Mouse (Mus musculus): ENCODE measurements around the gene Dusp2.

Gene Dusp2

DNA sequence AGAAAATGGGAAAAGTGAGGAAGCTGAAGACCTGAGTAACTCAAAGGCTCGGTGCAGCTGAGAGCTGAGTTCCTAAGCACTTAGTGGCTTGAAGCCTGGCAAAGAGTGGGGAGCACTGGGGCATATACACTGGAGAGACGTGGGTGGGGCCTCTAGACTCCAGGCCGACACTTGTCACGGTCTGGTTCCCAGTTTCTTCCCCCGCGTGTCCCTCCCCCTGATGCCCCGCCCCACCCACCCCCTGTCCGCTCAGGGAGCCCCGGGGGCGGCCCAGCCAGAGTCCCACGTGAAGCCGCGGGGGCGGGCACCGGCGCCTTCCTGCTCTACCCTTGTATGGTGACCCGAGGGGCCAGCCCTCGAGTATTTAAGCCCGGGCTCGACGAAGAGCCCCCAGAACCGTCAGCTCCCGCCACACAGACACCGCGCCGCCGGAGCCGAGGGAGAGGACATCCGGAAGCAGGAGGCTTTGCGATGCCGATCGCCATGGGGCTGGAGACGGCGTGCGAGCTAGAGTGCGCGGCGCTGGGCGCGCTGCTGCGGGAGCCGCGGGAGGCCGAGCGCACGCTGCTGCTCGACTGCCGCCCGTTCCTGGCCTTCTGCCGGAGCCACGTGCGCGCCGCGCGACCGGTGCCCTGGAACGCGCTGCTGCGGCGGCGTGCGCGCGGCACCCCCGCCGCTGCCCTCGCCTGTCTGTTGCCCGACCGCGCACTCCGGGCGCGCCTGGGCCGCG lies at the start of gene Dusp2:
Dusp2 (plus strand) TSS at position 393 of the 730 bp plus-strand sequence.
- peak; percentile 40 for DNase-seq (ENCODE audit: low read depth, low spot score)

DNA sequence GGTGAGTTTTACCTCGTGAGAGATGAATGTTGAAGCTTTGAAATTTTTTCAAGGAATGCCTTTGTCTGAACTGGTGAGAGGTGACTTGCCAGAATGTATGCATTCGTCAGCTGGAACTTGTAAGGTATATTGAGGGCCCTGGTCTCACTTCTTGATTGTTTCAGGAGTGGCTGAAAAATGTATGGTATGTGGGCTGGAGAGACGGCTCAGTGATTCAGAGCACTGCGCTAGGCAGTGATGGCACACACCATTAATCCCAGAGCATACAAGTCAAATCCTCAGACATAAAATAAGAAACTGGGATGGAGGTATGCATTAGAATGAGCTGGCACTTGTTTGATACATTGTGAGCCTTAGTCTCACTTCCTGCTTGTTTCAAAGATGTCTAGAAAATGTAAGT lies 43.7 kb upstream of the Dusp2 start:
- no peak for DNase-seq (ENCODE audit: low read depth, low spot score)

DNA sequence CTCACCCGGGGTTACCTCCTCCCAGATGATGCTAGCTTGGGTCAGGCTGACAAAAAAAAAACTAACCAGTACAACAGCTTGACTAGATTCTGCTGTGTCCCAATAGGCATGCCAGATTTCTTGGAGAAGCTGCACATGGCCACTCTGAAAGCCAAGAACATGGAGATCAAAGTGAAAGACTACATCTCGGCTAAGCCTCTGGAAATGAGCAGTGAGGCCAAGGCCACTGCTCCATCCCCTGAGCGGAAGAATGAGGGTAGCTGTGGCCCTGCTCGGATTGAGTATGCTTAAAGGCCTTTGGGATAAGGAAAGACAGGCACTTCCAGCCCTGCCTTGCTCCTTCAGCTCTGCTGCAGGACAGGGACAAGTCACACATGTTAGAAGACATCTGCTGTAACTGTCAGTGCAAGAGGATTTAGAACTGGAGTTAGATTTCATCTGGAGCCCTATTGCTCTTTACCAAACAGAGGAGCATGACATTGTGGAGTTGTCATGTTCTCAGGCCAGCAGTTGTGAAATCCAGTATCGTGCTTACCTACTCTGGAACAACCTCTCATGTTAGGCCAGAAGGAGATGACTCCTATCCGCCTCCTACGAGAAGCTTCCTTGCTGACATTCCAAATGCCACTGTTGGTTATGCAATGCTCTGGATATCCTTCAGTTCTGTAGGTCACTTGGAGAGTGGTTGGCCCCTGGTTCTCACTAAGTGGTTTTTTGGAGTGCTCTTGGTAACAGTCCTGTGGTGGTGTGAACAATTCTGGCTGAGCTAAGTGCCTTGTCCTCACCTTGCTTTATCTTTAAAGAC lies 38.8 kb upstream of the Dusp2 start:
- no peak for DNase-seq (ENCODE audit: low read depth, low spot score)

DNA sequence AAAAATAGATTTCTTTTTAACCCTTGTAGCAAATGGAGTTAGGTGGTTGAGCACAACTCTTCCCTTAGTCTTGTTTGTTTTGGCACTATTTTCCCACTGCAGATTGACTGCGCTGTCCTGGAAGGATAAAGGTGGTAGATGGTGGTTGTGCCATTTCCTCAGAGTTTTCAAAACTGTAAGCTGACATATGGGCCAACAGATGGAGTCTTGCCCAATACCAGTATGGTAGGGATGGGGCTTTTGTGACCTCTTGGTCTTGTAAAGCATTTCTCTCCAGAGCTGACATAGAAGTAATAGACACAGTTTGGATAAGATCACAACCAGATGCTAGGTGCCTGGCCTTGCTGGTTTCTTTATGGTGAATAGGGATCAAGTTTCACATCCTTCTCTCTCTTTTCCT lies 37.9 kb upstream of the Dusp2 start:
- peak; percentile 4 for DNase-seq (ENCODE audit: low read depth, low spot score)

DNA sequence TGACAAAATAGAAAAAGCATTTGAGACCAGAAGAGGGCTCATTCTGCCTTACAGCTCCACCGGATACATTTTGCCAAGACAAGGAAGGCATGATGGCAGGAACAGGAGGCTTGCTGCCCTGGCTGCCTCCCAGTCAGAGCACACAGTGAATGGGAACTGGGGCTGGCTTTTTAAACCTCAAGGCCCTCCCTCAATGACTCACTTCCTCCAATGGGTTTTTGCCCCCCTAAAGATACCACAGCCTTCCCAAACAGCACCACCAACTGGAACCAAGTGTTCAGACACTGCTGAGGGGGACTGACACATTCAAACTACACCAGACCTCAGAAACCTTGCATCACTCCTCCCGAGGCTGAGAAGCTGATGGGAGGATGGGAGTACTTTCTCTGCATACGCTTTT lies 35.3 kb upstream of the Dusp2 start:
- no peak for DNase-seq (ENCODE audit: low read depth, low spot score)

DNA sequence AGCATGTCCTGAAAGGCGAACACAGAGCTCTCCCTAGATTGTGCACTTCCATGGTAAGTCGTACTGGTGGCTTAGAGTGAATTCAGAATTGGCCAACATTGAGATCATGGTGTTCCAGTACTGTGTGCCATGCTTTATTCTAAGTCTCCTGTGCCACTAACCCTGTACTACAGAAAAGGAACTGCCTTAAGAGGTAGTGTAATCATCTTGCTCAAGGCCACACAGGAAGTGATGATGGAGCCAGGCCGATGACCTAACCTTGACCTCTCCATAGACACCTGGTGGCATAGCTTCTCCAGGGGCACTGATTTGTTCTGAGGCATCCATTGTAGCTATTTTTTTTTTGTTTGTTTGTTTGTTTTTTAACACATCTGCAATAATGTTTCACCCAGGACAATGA lies 34.1 kb upstream of the Dusp2 start:
- no peak for DNase-seq (ENCODE audit: low read depth, low spot score)

DNA sequence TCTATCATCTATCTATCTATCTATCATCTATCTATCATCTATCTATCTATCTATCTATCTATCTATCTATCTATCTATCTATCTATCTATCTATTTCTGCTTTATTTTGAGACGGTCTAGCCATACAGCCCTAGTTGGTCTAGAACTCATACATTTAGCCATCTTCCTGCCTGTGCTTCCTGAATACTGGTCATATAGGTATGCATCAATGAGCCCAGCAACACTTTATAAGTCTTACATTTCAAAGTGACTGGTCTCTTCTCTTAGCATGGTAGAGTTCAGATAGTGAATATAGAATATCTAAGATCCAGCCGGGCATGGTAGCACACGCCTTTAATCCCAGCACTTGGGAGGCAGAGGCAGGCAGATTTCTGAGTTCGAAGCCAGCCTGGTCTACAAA lies 31.8 kb upstream of the Dusp2 start:
- DNase-seq (ENCODE audit: low read depth, low spot score): peak; percentile 29

DNA sequence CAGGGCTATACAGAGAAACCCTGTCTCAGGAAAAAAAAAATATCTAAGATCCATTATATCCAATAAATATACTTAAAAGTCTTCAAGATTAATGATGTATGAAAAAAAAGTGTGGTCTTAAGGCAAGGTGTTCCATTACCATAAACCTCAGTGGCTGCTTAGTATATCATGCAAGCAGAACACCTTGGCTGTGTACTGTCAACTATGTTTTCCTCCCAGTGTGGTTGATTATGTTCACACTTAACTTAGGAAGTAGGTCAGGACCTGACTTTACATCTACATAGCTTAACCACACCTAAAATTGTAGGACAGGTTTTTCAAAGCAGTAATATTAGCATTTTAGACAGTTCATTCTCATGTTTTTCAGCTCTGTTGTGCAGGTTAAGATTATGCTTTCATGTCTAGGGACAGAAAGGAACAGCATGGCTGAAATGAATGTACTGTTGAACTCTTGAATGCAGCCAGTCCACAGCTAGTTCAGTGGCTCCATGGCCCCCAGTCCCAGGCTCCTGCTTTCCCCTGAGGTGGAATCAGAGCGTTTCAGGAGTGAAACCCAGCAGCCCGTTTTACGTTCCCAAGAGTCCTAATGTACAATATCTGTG lies 31.2 kb upstream of the Dusp2 start:
- DNase-seq (ENCODE audit: low read depth, low spot score): no peak

DNA sequence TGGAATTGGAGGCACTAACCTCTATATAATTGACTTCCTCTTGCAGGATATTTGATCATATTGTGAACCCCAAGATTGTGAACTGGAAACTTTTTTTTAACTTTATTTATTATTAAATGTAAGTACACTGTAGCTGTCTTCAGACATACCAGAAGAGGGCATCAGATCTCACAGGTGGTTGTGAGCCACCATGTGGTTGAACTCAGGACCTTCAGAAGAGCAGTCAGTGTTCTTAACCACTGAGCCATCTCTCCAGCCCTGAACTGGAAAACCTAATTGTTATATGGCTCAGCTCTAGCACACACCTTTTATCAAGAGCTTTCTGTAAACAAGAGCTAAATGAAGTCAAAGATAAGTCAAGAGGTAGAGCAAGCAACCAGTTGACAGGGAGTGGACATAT lies 29.8 kb upstream of the Dusp2 start:
- no peak for DNase-seq (ENCODE audit: low read depth, low spot score)

DNA sequence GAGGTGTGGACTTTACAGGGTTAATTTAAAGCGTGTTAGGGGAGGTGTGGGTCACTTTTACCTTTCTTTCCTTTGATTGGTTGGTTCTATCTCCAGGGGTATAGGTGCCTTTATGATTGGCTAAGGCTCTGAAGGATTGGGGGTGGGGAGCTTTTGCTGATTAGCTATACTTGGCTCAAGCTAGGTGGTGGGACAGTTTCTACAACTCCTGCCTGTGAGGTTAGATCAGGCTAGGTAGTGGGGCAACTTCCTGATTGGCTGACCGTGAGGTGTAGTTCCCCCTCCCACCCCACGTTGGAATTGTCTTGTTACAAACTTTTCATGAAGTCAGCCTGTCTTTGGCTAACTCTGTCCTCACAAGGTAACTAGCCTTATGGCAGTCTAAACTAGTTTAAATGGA lies 28.8 kb upstream of the Dusp2 start:
- no peak for DNase-seq (ENCODE audit: low read depth, low spot score)

DNA sequence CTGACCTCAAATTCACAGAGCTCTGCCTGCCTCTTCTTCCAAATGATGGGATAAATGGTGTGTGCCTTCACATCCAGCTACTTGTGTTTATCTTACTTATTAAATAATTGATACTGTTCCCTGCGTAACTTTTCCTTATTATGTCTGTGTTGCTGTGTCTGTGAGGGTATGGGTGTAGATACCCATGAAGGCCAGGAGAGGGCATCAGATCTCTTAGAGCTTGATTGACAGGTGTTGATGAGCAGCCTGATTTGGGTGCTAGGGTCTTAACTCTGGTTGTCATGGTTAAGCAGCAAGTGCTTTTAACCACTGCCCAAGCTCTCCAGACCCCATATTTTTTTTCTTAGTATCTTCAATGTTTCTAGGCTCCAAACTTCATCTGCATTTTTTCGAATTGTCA lies 27.3 kb upstream of the Dusp2 start:
- DNase-seq (ENCODE audit: low read depth, low spot score): no peak

DNA sequence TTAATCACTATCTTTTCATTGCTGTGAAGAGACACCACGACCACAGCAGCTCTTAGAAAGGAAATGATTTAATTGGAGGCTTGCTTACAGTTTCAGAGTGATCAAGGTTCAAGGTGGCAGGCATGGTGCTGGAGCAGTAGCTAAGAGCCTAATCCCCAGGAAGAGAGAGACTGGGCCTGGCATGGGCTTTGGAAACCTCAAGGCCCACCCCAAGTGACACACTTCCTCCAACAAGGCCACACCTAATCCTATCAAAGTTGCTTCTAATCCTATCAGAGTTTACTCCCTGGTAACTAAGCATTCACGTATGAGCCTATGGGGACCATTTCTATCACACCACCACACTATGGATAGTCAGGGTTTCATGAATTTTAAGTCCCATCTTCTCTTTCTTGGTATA lies 25.7 kb upstream of the Dusp2 start:
- DNase-seq (ENCODE audit: low read depth, low spot score): no peak

DNA sequence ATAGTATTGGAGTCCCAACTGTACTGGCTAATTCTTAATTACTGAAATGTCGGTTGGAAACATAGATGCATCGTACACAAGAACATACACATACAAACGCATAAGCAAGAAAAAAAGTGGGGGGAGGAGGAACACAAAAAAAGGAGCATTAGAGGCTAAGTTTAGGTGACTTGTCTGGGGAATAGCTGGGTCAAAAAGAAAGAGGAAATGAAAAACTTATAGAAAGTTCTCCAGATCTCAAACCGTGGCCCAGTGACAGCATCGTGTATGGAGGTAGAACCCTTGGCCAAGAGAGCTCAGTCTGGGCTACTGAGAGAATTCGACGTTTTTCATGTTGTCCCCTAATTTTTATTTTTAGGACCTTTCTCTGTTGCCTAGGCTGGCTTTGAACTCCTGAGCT lies 25.3 kb upstream of the Dusp2 start:
- no peak for DNase-seq (ENCODE audit: low read depth, low spot score)

DNA sequence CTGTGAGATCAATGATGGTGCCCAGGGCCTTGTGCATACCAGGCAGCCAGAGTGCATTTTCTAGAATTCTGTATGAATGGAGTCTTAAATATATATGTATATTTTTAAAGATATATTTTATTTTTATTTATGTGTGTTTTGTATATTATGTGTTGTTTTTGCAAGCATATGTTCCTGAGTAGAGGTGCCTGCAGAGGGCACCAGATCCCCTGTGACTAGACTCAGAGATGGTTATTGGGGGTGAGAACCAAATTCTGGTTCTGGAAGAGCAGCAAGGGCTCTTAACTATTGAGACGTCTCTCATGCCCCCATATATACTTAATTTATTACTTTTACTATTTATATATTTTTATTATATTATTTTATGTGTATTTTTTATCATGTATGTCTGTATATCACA lies 24.8 kb upstream of the Dusp2 start:
- no peak for DNase-seq (ENCODE audit: low read depth, low spot score)

DNA sequence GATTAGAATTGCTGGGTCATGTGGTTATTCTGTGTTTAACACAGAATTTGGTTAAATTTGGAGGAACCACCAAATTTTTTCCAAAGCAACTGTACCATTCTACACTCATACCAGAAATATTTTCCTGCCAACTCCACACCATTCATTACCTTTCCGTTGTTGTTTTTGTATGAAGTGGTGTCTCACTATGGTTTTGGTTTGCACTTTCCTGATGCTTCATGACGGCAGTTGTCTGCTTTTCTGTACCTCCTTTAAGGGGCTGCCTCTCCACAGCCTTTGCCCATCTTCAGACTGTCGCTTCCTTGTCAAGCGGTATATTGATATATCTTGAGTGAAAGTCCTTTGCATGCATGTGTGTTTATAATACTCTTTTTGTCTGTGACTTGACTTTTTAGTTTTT lies 23.2 kb upstream of the Dusp2 start:
- no peak for DNase-seq (ENCODE audit: low read depth, low spot score)

DNA sequence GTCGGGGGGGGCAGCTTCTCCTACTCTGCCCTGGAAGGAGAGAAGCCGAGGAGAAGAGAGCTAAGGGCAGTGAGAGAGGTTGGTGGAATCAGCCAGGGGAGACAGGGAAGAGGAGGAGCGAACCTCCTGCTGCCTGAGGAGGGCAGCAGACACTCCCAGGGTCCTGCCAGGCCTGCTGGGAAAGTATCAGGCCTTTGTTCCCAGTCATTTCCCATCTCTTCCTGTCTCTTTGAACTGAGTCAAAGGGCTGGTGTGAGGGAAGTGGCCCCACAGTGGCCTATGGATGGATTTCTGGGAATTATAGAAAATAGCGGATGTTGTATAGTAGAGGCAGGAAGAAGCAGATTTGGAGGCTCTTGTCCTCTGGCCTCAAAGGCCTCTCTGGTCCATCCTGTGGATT lies 22.1 kb upstream of the Dusp2 start:
- no peak for DNase-seq (ENCODE audit: low read depth, low spot score)

DNA sequence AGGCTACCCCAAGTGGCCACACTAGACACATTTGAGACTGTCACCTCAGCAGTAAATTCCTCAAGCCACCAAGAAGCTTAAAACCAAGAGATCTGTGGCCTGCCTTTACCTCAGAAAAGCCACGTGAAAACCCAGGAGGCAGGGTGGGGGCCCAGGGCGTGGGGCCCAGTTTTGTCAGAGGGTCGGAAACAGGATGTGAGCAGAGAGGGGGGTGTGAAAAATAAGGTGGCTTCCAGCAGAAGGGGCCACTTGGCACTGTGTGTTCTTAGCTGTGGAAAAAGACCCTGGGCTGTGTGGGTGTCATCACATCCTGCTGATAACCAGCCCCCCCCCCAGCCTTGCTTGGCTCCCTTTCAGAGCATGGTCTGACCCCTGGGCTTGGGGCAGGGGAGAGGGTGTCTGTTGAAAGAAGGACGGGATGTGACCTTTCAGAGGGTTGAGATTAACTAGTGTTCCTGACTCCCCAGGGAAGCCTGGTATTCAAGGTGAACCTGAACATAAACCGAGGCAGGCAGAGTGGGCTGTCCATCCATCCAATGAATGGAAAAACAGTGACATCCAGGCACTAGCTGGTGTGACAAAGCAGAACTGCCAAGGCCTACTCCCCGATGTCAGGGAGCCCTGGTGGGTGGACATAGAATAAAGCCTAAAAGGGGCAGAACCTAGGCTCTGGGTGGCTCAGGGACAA lies 21.3 kb upstream of the Dusp2 start:
- no peak for DNase-seq (ENCODE audit: low read depth, low spot score)

DNA sequence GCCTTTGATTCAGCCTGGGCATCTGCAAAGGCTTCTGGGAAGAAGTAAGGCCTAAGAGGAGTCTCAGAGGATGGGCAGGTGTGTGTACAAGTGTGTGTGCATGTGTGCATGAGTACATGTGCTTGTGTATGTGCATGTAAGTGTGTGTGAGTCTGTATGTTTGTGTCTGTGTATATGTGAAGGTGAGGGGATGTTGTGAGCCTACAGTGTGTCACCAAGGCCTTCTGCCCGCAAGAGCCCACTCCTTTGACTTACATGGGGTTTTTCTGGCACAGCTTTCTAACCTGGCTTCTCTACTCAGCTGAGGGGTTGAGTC lies 20.8 kb upstream of the Dusp2 start:
- no peak for DNase-seq (ENCODE audit: low read depth, low spot score)

DNA sequence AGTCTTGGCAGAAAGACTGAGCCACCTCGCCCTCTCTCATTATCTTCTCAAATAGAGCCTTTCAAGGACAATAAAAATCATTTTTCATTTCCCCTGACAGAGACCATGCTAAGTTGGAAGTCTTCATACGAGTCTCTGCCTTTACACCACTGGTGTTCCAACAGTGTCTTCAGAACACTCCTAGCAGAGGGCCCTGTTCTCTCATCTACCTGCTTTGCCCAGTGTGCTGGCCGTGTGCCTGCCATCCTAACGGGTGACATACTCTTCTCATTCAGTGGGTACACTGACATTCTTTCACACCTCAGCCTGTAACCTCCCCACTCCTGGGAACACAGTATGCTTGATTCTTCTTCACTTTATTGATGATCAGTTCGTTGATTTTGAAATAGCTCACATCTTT lies 19.5 kb upstream of the Dusp2 start:
- no peak for DNase-seq (ENCODE audit: low read depth, low spot score)

DNA sequence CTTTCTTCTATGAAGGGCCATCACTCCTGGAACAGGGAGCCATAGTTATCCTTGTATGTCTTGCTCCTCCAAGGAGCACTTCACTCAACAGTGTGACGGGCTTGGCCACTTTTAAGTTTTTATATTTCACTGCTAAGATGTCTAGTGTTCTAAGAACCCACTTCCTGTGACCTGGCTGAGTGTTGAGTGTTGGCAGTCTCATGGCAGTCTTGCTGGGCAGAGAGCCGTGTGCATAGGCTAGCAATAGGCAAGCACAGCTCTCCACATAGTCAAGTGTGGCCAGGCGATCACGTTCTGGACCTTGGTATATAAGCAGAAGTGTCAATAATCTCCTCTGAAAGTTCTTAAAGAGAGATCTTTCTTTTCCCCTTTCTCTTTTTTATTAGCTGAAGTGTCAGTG lies 17.8 kb upstream of the Dusp2 start:
- DNase-seq (ENCODE audit: low read depth, low spot score): no peak

DNA sequence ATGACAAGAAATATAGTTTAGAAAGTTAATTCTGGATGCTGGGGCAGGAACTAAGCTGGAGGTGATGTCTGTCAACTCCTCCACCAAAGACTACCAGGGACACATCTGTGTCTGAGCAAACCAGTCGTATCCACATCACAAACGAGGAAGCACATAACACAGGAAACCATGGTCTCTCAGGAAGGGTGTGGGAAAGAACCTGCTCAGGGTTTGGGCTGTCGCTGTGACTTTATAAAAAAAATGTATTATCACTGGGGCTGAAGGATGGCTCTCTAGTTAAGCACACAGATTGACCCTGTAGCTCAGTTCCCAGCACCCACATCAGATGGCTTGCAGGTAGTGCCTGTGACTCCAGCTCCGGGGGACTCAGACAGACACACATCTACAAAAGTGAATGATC lies 16.9 kb upstream of the Dusp2 start:
- DNase-seq (ENCODE audit: low read depth, low spot score): no peak

DNA sequence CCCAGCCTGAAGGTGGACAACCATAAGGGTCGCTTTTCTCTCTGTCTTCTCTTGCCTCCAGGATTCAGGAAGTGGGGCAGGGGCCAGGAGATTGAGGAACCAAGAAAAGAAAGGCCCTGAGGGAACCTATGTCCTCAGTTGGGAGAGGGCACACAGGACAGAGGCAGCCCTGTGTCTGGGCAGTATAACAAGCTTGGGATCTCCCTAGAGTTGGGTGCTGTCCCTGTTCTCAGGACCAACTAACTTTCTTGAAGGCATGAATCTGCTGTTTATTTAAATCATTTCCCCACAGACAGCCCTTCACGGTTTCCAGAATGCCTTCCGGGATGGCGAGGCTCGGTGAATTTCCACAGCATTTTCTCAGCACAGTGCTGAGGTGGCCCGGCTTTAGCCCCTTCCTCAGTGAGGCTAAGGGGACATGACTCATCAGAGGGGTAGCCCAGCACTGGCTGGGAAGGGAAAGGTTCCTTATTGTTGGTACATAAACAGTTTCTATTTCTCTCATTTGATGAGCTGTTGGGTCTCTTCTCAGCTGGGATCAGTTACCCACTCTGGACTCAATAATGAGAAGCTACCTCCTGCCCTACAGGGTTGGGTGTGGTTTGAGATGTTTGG lies 13.2 kb upstream of the Dusp2 start:
- DNase-seq (ENCODE audit: low read depth, low spot score): no peak
